Mouse (Mus musculus) thymus, postnatal 0 days (tissue): ENCODE results near the gene Mars. TPM values are rescaled to one million over a fixed set of nuclear protein-coding genes. Genes with fewer than 3 reads are reported as not detected.
A peak's percentile ranks its signal among the peaks of the same experiment; 100 is the strongest.

Source experiments
- DNase-seq: peaks from one replicate; pipeline ENCODE4 v3.0.0-alpha.2; 2015; ENCODE audit warnings: low spot score
- polyA plus RNA-seq: library from polyadenylated mRNA; unstranded; fragments of >200 nt; fragmentation: Nextera tagmentation; extraction: Ambion mirVana; gene quantifications from 2 replicates; pipeline ENCODE4 v1.2.1, GENCODE M21; 2015

Mars gene
- 110 and 122 TPM in 2 replicates for polyA plus RNA-seq

GRCm38 (mm10) chr10:127311476-127312355, at the start of gene Mars:
Gene Mars (minus strand): TSS chr10:127311786.
- DNase-seq = peak; percentile 95

DNA sequence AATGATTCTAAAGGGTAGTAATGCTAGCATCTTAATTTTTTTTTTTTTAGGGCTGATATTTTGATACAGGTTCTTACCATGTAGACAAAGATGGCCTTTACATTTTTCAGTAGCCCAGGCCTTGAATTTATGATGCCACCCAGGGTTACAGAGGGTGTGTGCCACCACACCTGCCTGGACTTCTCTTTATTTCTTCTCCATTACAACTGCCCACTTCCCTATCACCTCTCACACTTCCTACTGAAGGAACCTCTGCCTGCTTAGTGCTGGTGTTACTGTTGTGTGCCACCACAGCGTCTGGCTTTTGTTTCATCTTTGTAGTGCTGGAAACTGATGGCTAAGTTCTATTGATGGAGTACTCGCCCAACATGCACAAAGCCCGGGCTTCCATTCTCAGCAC, 49.1 kb upstream of the Mars start:
- DNase-seq = no peak

- DNase-seq = no peak
Observed at GRCm38 (mm10) chr10:127355336-127355735, 43.8 kb upstream of the Mars start.

DNA sequence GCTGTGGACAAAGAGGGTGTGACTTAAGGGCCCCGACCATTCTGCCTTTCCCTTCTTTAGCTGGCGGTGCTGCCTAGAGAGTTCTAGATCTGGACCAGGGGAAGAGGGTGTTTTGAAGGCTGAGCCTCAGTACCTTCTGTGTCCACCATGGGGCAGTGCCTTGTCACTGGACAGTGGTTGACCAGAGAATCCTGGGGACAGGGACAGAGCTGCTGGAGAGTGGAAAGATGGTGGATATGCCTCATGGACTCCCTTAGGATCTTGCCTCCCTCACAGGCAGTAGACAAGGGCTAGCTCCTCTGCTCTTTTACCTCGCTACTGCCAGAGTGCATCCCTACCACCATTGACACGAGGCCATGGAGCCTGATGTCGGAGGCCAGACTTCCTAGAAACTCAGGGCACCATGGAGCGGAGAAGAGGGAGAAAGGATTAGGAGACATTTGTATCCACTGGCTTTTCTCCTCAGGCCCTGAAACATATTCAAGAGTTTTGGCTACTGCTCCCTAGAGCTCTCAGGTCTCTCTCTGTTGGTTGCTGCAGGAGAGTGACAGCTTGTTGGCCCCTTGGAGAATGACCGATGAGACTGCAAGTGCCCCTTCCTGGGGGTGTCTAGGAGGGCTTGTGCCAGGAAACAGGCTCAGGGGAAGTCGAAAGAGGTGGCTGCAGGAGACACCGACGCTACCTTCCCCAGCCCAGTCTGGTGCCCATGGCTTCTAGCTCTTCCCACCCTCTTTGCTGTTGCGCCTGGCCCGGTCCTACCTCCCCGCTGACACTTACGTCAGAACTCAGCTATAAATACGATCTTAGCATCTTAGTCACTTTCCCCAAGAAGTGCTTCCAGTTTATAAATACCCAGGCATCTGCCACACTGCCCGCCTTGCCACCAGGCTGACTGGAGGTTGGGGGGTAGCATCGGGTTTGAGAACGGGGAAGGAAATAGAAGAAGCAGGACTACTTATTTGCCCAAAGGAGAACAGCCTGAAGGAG, 42.6 kb upstream of the Mars start, which contains the start of gene Inhbe:
Gene Inhbe, minus strand, starts transcription at position 503 of the 987 bp plus-strand sequence.
- no peak for DNase-seq

GRCm38 (mm10) chr10:127352766-127353165, 41.2 kb upstream of the Mars start:
- DNase-seq = no peak

- DNase-seq = no peak
Observed at GRCm38 (mm10) chr10:127352187-127352586, 40.6 kb upstream of the Mars start.

- no peak for DNase-seq
Observed at GRCm38 (mm10) chr10:127351719-127352118, 40.1 kb upstream of the Mars start.

DNA sequence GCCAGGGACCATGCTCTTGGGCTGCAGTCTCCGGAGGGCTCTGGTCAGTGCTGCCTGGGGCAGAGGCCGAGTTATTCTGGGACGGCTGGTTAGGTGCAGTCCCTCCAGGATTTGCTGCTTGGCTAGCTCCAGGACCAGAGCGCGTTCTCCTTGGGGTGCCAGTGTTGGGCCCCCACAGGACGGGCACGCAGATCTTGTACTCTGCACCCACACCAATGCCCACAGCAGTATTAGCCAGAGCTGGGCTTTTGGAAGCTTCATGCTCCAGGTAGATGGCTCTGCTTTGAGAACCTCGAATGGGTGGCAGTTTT, 39.7 kb upstream of the Mars start:
- DNase-seq = no peak

- peak; percentile 84 for DNase-seq
Observed at GRCm38 (mm10) chr10:127350594-127351284, 39.2 kb upstream of the Mars start.

DNA sequence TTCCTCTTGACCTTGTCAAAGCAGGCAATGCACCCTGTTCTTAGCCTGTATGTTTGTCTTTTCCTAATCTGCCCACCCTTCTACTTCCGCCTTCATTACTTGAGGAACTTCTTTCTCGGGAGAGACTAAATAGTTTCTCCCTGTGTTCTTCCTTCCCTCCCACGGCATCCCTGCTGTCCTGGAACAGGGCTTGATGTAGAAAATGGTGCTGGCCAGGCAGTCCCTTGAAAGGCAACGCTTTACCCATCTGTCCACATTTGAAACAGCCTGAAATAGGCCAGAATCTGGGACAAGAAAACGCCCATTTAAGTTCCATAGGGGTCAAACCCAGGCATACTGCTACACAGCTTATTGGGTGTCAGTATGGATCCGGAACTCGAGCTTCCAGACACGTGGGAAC, 38.2 kb upstream of the Mars start:
- no peak for DNase-seq

GRCm38 (mm10) chr10:127348957-127349356, 37.4 kb upstream of the Mars start:
- peak; percentile 41 for DNase-seq

DNA sequence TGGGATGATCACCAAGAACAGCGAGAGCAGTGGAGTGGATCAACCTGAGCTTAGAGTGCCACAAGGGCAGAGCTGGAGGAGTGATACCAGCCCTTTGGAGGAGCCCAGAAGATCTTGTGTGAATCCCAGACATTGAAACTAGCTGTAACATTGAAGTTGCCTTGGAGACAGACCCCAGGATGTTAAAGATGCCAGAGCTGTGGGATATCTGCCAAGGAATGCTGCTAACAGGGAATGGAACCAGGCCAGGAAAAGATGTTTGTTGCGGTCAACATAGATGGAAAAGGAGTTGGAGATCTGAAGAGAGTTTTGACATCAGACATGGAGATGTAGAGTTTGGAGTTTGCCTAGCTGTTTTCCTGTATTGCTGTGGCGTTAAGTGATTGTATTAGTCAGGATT, 34.6 kb upstream of the Mars start:
- DNase-seq = no peak

DNA sequence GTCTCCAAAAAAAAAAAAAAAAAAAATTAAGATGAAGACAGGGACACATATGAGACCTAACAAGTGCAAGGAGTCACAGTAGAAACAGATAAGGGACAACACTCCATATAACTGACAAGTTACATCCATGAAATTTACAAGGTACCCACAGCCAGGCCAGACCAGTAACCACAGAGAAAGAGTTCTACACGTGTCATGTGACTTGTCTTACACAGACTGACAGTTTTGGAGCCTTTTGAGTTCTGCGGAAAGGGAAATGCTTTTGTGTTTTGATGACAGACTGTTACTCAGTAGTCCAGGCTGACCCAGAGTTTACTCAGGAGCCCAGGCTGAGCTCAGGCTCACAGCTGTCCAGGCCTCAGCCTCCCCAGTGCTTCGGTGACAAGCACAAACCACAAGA, 31.4 kb upstream of the Mars start:
- DNase-seq = no peak

GRCm38 (mm10) chr10:127341891-127342639, 30.5 kb upstream of the Mars start, which contains the start of gene Gli1:
Gene Gli1 (minus strand): TSS chr10:127341974.
- peak; percentile 86 for DNase-seq

- no peak for DNase-seq
Observed at GRCm38 (mm10) chr10:127341360-127341690, 29.7 kb upstream of the Mars start.

DNA sequence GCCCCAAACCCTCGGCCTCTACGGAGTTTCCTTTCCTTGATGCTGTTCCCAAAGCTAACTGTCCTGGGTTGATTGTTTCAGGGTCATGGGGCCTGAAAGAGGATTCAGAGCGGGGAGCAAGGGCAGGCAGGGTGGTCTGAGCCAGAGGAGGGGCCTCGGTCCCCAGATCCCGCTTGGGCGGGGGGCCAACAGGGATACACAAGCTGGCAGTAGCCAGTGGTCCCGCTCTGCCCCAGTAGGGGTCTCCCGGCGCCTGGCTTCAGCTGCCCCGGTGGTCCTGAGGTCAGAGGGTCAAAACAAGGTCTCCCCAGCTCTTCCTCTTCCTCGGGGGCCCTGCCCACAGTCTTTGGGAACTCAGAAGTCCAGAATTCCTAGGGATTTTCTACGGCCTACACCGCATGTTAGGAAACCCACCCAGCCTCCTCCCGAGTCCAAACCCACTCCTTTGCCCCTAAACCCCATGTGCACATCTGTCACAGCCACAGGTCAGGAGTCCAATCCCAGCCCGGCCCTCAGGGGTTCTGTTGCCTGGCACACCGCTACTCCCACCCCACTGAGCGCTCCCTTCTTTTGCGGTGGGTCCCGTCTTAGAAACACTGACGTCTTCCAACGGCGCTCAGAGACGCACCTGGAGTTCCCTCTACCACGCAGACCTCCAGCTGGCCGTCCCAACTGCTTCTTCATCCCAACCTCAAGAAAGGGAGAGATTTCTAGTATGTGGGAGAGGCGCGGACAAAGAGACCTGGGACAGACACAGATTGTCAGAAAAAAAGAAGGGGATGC, 29.2 kb upstream of the Mars start:
- no peak for DNase-seq

- DNase-seq = no peak
Observed at GRCm38 (mm10) chr10:127339683-127340576, 28.3 kb upstream of the Mars start.

DNA sequence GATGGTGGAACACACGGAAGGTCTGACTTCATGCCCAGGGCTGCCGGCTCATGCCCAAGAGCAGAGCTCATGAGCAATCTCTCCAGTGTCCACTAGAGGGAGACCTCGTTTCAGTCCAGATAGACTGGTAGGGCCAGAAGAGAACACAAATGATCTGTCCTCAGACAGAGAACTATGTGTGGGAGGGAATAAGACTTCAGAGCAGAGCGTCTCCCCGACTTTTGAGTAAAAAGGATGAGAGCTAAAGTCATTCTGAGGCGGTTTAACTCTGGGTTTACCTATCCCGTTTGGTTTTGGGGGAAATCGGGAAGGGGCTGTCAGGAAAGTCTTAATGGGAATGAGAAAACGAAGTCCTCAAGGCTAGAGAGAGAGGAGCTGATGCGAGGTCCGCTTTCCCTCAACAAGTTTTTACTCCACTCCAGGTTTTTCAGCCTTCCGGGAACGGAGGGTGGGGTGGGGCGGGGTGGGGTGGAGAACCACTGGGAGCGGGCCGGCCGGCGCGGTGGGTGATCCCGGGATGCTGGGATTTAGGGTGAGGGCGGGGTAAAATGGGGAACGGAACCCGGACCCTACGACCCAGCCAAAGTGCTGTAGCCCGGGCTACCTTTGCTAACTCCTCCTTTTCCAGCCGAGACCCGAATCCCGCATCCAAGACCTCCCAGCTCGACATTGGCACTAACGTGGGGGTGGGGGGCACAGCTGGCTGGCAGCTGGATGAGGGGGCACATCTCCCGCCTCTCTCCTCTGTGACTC, 27.5 kb upstream of the Mars start:
- DNase-seq = peak; percentile 88
